Mouse (Mus musculus) heart, postnatal 10 days (tissue): ENCODE measurements around the gene S100a9. TPM values are rescaled to one million over a fixed set of nuclear protein-coding genes. Genes with fewer than 3 reads are reported as not detected.

ENCODE experiments used
- DNase-seq, 2 experiments: peaks; one replicate each; pipeline ENCODE4 v3.0.0; 2021
- intact Hi-C: fragments of 180-260 bp; cut with DNase I; formaldehyde crosslinking; loops from one replicate; pipeline ENCODE4 v1.15.1; 2025
- total RNA-seq, 2 experiments: library from RNA; stranded (reverse); gene quantifications; 2 replicates each; pipeline ENCODE4 v1.2.3; 2021

The S100a9 gene
- total RNA-seq = 1 to 10 TPM; 5.2 to 6.7 TPM

- intact Hi-C loops = no loop called here
- DNase-seq = no peak
These were observed at the start of gene S100a9 for GRCm38 (mm10) chr3:90695613-90696012. Gene S100a9, minus strand, starts transcription at chr3:90695721.

- no peak for DNase-seq
These were observed 31.1 kb upstream of the S100a9 start, which contains the start of gene Pglyrp4 for GRCm38 (mm10) chr3:90726606-90727005. Gene Pglyrp4, plus strand, starts transcription at chr3:90726906.

GRCm38 (mm10) chr3:90709591-90710460, 14.3 kb upstream of the S100a9 start:
- intact Hi-C loops = loop anchor here (2.0 to 5.0 kb wide), 4 partner anchors 45 to 218 kb away; partner anchors contain the start of gene Snapin

More at GRCm38 (mm10) chr3:90726606-90727005, 31.1 kb upstream of the S100a9 start, which contains the start of gene Pglyrp4:
- intact Hi-C loops = no loop called here

GRCm38 (mm10) chr3:90708523-90709202, 13.1 kb upstream of the S100a9 start:
- intact Hi-C loops = loop anchor here (2.0 to 5.0 kb wide), 4 partner anchors 44 to 216 kb away; partner anchors contain the start of gene Snapin
- DNase-seq = peak; percentile 35 to 56

More at GRCm38 (mm10) chr3:90709591-90710460, 14.3 kb upstream of the S100a9 start:
- DNase-seq = peak; percentile 79 to 91

- intact Hi-C loops = no loop called here
- DNase-seq = no peak
These were observed 6.7 kb upstream of the S100a9 start for GRCm38 (mm10) chr3:90702244-90702643.

GRCm38 (mm10) chr3:90693496-90693895, 2.0 kb downstream of the S100a9 start:
- no peak for DNase-seq
- intact Hi-C loops = no loop called here

- no peak for DNase-seq
- intact Hi-C loops = no loop called here
These were observed 8.7 kb downstream of the S100a9 start for GRCm38 (mm10) chr3:90686835-90687234.

- DNase-seq = no peak
- intact Hi-C loops = no loop called here
These were observed 11.6 kb downstream of the S100a9 start for GRCm38 (mm10) chr3:90683929-90684328.

- intact Hi-C loops = no loop called here
- no peak for DNase-seq
These were observed 16.9 kb downstream of the S100a9 start for GRCm38 (mm10) chr3:90678656-90679055.

GRCm38 (mm10) chr3:90668846-90669245, 26.7 kb downstream of the S100a9 start, which contains the start of gene S100a8:
Gene S100a8, plus strand, starts transcription at chr3:90668978.
- intact Hi-C loops = no loop called here
- peak; percentile 7 to 18 for DNase-seq

- intact Hi-C loops = loop anchor here (2.0 kb wide), 1 partner anchor 45 kb away; no protein-coding TSS in a partner anchor
- peak; percentile 5 to 12 for DNase-seq
These were observed 31.3 kb downstream of the S100a9 start for GRCm38 (mm10) chr3:90664219-90664618.

GRCm38 (mm10) chr3:90659364-90660044, 36.0 kb downstream of the S100a9 start:
- DNase-seq = no peak
- intact Hi-C loops = loop anchor here (10.0 kb wide), 1 partner anchor 245 kb away; no protein-coding TSS in a partner anchor

- intact Hi-C loops = loop anchor here (2.0 to 10.0 kb wide), 2 partner anchors 51 to 243 kb away; no protein-coding TSS in a partner anchor
- peak in 1 of 2 experiments; percentile 22 for DNase-seq
These were observed 38.1 kb downstream of the S100a9 start for GRCm38 (mm10) chr3:90657405-90657804.

- no peak for DNase-seq
- intact Hi-C loops = loop anchor here (5.0 to 10.0 kb wide), 2 partner anchors 66 to 239 kb away; no protein-coding TSS in a partner anchor
These were observed 41.8 kb downstream of the S100a9 start, which contains the start of gene S100a7a for GRCm38 (mm10) chr3:90653717-90654116. Gene S100a7a, plus strand, starts transcription at chr3:90654017.

- intact Hi-C loops = loop anchor here (1.0 to 10.0 kb wide), 3 partner anchors 66 to 238 kb away; partner anchors contain the start of gene Snapin
- peak; percentile 76 to 87 for DNase-seq
These were observed 42.5 kb downstream of the S100a9 start for GRCm38 (mm10) chr3:90652878-90653508.

- intact Hi-C loops = loop anchor here (5.0 to 10.0 kb wide), 2 partner anchors 63 to 235 kb away; no protein-coding TSS in a partner anchor
- no peak for DNase-seq
These were observed 45.7 kb downstream of the S100a9 start for GRCm38 (mm10) chr3:90649832-90650231.

- no peak for DNase-seq
- intact Hi-C loops = no loop called here
These were observed 46.5 kb downstream of the S100a9 start for GRCm38 (mm10) chr3:90648981-90649380.

GRCm38 (mm10) chr3:90647291-90647690, 48.2 kb downstream of the S100a9 start:
- no peak for DNase-seq
- intact Hi-C loops = no loop called here

- peak; percentile 33 to 67 for DNase-seq
- intact Hi-C loops = no loop called here
These were observed 51.3 kb downstream of the S100a9 start for GRCm38 (mm10) chr3:90644220-90644619.
